Mouse (Mus musculus) lung, embryonic 15.5 days (tissue): Measurements from ENCODE around the gene Baiap2. TPM values are rescaled to one million over a fixed set of nuclear protein-coding genes. Genes with fewer than 3 reads are reported as not detected.
A peak's percentile ranks its signal among the peaks of the same experiment; 100 is the strongest.

Source experiments
- ATAC-seq: fragments of 200-750 bp; cut with Nextera tagmentation; 2 replicates; pipeline ENCODE4 v1.8.0; 2017; ENCODE audit warnings: moderate number of reproducible peaks, borderline replicate concordance; ENCODE audit not compliant: low FRiP score, low TSS enrichment; ENCODE audit errors: extremely low read depth
- H3K27ac ChIP-seq: fragments of 300-500 bp; sonication (generic); 2 replicates; pipeline ENCODE4 v1.5.1; 2015; ENCODE audit warnings: moderate library complexity, mild to moderate bottlenecking, inconsistent platforms
- H3K27me3 ChIP-seq: fragments of 300-500 bp; sonication (generic); 2 replicates; pipeline ENCODE4 v1.6.1; 2015; ENCODE audit warnings: inconsistent platforms
- H3K36me3 ChIP-seq: fragments of 300-500 bp; sonication (generic); 2 replicates; pipeline ENCODE4 v1.6.1; 2015; ENCODE audit warnings: inconsistent platforms
- H3K4me1 ChIP-seq: fragments of 300-500 bp; sonication (generic); 2 replicates; pipeline ENCODE4 v1.6.1; 2015; ENCODE audit warnings: inconsistent platforms
- H3K4me2 ChIP-seq: fragments of 300-500 bp; sonication (generic); 2 replicates; pipeline ENCODE4 v1.6.1; 2015; ENCODE audit warnings: inconsistent platforms, mild to moderate bottlenecking, moderate library complexity
- H3K4me3 ChIP-seq: fragments of 300-500 bp; sonication (generic); 2 replicates; pipeline ENCODE4 v1.5.1; 2015; ENCODE audit warnings: mild to moderate bottlenecking, inconsistent platforms
- H3K9ac ChIP-seq: fragments of 300-500 bp; sonication (generic); 2 replicates; pipeline ENCODE4 v1.6.1; 2015; ENCODE audit warnings: inconsistent platforms
- H3K9me3 ChIP-seq: fragments of 300-500 bp; sonication (generic); 2 replicates; pipeline ENCODE4 v1.6.1; 2016; ENCODE audit warnings: inconsistent platforms
- WGBS: fragments of 180-500 bp; shearing (Covaris S2); methylation state at CpG from one replicate; pipeline ENCODE4 v1.1.7; 2015; 5-methylcytosine and 5-hydroxymethylcytosine counted together
- microRNA counts: library from miRNA; unstranded; fragments of <30 nt; microRNA quantifications from one replicate; lab custom pipeline; 2016
- microRNA-seq: library from miRNA; unstranded; fragments of <30 nt; microRNA quantifications from one replicate; pipeline ENCODE4, GENCODE M21; 2016
- polyA plus RNA-seq: library from polyadenylated mRNA; unstranded; fragments of >200 nt; fragmentation: Nextera tagmentation; extraction: Ambion mirVana; gene quantifications from 2 replicates; pipeline ENCODE4 v1.2.1, GENCODE M21; 2015

The Baiap2 gene
- polyA plus RNA-seq, 1 experiment from 2014 or later, result 28.9 TPM

DNA sequence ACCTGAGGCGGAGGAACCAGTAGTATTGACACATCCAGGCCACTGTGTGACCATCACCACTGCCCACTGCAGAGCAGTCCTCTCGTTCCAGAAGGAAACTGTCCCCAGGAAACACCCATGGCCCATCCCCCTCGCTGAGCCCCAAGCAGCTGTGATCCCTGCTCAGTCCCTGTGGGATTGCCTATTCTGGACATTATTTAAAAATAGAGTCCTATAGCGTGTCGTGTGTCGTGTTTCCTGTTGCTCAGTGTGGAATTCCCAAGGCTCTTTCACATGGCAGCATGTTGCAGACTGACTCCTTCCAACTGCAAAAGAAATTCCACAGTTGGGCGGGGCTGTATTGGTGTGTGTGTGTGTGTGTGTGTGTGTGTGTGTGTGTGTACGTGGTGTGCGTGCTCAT is 109.7 kb downstream of the Baiap2 start:
- no peaks in the 10 kb centered on the region for H3K9me3 ChIP-seq
- no peak overlapping the region for H3K4me2 ChIP-seq
- peaks cover 23% of the 10 kb centered on the region for H3K4me1 ChIP-seq
- 52% methylated on average over 9 of the region's 9 CpGs for WGBS
- no peak overlapping the region for H3K27ac ChIP-seq
- no peak for ATAC-seq
- H3K36me3 ChIP-seq, result no peaks in the 10 kb centered on the region
- H3K4me3 ChIP-seq, result no peak overlapping the region
- H3K9ac ChIP-seq, result no peak overlapping the region
- H3K27me3 ChIP-seq, result peaks cover 20% of the 10 kb centered on the region

DNA sequence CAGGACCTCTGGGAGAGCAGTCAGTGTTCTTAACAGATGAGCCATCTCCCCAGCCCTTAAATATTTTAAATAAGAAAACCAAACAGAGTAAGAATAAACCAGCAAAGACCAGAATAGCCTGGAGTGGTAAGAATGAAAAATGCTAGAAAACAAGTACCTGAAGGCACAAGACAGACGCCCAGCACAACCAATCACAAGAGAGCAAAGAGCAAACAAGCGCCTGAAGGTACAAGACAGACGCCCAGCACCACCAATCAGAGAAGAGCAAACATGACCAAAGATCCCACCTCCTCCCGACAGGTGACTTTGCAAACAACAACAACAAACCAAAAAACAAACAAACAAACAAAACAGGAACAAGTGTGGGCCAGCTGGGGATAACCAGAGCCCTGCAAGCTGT is 111.3 kb downstream of the Baiap2 start:
- Histone ChIP-seq H3K36me3 (no peaks in the 10 kb centered on the region), H3K9ac (no peak overlapping the region), H3K27ac (no peak overlapping the region), H3K4me3 (no peak overlapping the region), H3K4me1 (0 out of 2 replicates have a peak, but pooled peaks cover 11% of the 10 kb centered on the region), H3K9me3 (no peaks in the 10 kb centered on the region), H3K4me2 (no peak overlapping the region), H3K27me3 (peaks cover 4% of the 10 kb centered on the region; the same call in 1 of the 2 replicates)
- WGBS, result 70% methylated on average over 4 of the region's 4 CpGs
- no peak for ATAC-seq

DNA sequence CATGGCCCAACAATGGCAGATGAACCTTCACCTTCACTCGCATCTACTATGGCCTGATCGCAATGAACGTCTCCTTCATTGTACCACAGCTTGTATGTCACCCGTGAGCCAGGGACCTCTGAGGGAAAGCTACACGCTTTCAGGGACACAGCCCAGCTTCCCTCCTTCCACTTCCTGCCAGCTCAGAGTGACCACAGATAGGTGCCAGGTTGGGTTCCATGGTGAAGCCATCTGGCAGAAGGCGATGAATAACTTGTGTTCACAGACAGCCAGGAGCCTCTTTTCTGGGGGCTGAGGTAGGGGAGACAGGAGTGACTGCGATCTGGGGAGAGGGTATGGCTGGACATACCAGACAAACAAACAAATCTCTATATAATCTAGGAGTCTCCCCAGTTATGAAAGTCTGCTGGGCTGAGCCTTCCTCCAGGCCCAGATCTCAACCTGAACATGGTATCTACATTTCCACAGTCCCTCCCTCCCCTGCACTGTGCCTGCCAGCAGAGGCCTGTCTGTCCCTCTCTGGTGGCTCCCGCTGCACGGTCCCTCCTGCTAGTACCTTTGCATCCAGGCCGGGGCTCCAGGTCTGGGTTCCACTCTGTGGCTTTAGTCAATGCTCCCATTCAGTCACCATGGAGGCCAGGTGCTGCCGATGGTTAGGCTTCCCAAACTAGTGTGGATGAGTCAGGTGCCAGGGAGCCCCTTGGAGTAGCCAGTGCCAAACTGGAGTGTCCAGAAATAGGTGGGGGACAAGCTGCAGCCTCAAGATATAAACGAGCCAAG is 113.6 kb downstream of the Baiap2 start:
- Histone ChIP-seq H3K27ac (no peak overlapping the region), H3K9me3 (no peaks in the 10 kb centered on the region), H3K9ac (no peak overlapping the region), H3K4me1 (0 out of 2 replicates have a peak, but pooled peaks cover 9% of the 10 kb centered on the region), H3K36me3 (no peaks in the 10 kb centered on the region), H3K27me3 (no peaks in the 10 kb centered on the region), H3K4me3 (no peak overlapping the region), H3K4me2 (no peak overlapping the region)
- no peak for ATAC-seq
- 74% methylated on average over 12 of the region's 12 CpGs for WGBS

MicroRNA genes within 50 kb of the gene (microRNA counts, 519-probe panel; counts per million panel counts)
- microRNA mmu-miR-338-3p (lab: Ali Mortazavi, UCI) (2,720 counts per million, percentile 69 among the panel's probes with 10 or more counts), microRNA mmu-miR-338-5p (lab: Ali Mortazavi, UCI) (2,366 counts per million, percentile 39 among the panel's probes with 10 or more counts)

Small RNA genes within 50 kb of the gene (microRNA-seq; reads per million reads assigned to microRNA genes)
- not detected for gene Mir3065
- gene Mir338, result not detected

Other genes with a start within 250 kb of the Baiap2 start
- gene Chmp6, start 29.3 kb upstream of the Baiap2 start, polyA plus RNA-seq, result 99.3 and 100 TPM in 2 replicates
- 2.1 and 3.3 TPM in 2 replicates for gene Aatk, start 104.4 kb downstream of the Baiap2 start, polyA plus RNA-seq
- gene Cep131, start 144.1 kb downstream of the Baiap2 start, polyA plus RNA-seq, result 22.0 and 28.8 TPM in 2 replicates
- gene Tepsin, start 156.0 kb downstream of the Baiap2 start, polyA plus RNA-seq, result 12.2 and 14.2 TPM in 2 replicates
- 68.0 and 75.9 TPM in 2 replicates for gene Ndufaf8, start 156.2 kb downstream of the Baiap2 start, polyA plus RNA-seq
- 91.2 and 92.1 TPM in 2 replicates for gene Slc38a10, start 208.6 kb downstream of the Baiap2 start, polyA plus RNA-seq